Mouse (Mus musculus) midbrain, postnatal 0 days (tissue): ENCODE measurements at regions not wholly inside any gene's neighbourhood (a gene's known extent, or its start where the extent isn't known, plus 50 kb on each side); places are given as distances from the start of the nearest gene placed in this dataset.

Experiments used
- ATAC-seq: fragments of 200-750 bp; cut with Nextera tagmentation; 2 replicates; pipeline ENCODE4 v1.8.0; 2017; ENCODE audit warnings: moderate number of reproducible peaks, mild to moderate bottlenecking, moderate TSS enrichment, moderate library complexity; ENCODE audit not compliant: low FRiP score
- DNase-seq: peaks from one replicate; pipeline ENCODE4 v3.0.0-alpha.2; 2015; ENCODE audit warnings: low spot score
- H3K27ac ChIP-seq: fragments of 300-500 bp; sonication (generic); 2 replicates; pipeline ENCODE4 v1.5.1; 2014; ENCODE audit warnings: low read depth, mild to moderate bottlenecking, low read length, mixed read lengths
- H3K27me3 ChIP-seq: fragments of 300-500 bp; sonication (generic); 2 replicates; pipeline ENCODE4 v1.6.1; 2014; ENCODE audit warnings: low read length, control low read depth, mixed read lengths; ENCODE audit not compliant: insufficient read depth
- H3K36me3 ChIP-seq: fragments of 300-500 bp; sonication (generic); 2 replicates; pipeline ENCODE4 v1.6.1; 2014; ENCODE audit warnings: low read length, control low read depth, mixed read lengths; ENCODE audit not compliant: insufficient read depth
- H3K4me1 ChIP-seq: fragments of 300-500 bp; sonication (generic); 2 replicates; pipeline ENCODE4 v1.6.1; 2014; ENCODE audit warnings: mild to moderate bottlenecking, control low read depth, antibody characterized with exemption, low read length, mixed read lengths; ENCODE audit not compliant: insufficient read depth
- H3K4me2 ChIP-seq: fragments of 300-500 bp; sonication (generic); 2 replicates; pipeline ENCODE4 v1.6.1; 2014; ENCODE audit warnings: low read depth, mild to moderate bottlenecking, low read length, mixed read lengths; ENCODE audit not compliant: poor library complexity, severe bottlenecking
- H3K4me3 ChIP-seq: fragments of 300-500 bp; sonication (generic); 2 replicates; pipeline ENCODE4 v1.5.1; 2014; ENCODE audit warnings: low read depth, mild to moderate bottlenecking, low read length, moderate library complexity
- H3K9ac ChIP-seq: fragments of 300-500 bp; sonication (generic); replicated peaks from 2 replicates; pipeline ENCODE4 v1.6.1; 2014; ENCODE audit warnings: mild to moderate bottlenecking, low read length, moderate library complexity, mixed read lengths; ENCODE audit not compliant: poor library complexity, severe bottlenecking
- H3K9me3 ChIP-seq: fragments of 300-500 bp; sonication (generic); 2 replicates; pipeline ENCODE4 v1.6.1; 2016; ENCODE audit warnings: low read length, control low read depth
- CTCF ChIP-seq: IDR thresholded peaks from 2 replicates; pipeline ENCODE4 v1.5.1; 2016; ENCODE audit warnings: antibody characterized with exemption, mild to moderate bottlenecking
- WGBS: fragments of 180-500 bp; shearing (Covaris S2); extraction: QIAGEN DNeasy Blood & Tissue Kit; methylation state at CpG from one replicate; pipeline ENCODE4 v1.1.7; 2014; 5-methylcytosine and 5-hydroxymethylcytosine counted together

- H3K4me2 ChIP-seq: no peak overlapping the region
- H3K4me3 ChIP-seq: no peak overlapping the region
- TF ChIP-seq CTCF: no peak
- ATAC-seq (no peak), DNase-seq (no peak)
- no peak overlapping the region for H3K9ac ChIP-seq
- no peaks in the 10 kb centered on the region for H3K27me3 ChIP-seq
- no peak overlapping the region for H3K27ac ChIP-seq
- no peaks in the 10 kb centered on the region for H3K4me1 ChIP-seq
- no peaks in the 10 kb centered on the region for H3K9me3 ChIP-seq
- no peaks in the 10 kb centered on the region for H3K36me3 ChIP-seq
These were observed 187.1 kb downstream of the Xxylt1 start for GRCm38 (mm10) chr16:30894086-30894485.

DNA sequence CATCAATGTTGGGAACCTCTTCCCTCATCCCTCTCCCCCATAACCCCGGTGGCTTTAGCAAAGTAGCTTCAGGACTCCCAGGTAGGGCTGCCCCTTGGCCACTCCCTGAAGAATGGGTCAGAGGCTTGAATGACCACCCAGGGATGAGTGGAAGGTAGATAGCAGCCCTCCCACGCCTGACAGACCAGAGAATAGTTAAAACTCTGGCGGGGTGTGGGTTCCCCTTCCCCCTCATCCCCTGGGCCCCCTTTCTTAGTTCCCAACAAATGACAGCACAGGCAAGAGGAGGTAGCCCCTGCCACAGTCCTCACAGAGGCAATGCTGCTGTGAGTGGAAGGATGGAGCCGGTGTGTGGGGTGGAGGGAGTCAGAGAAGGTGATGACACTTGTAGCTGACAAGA, 186.2 kb downstream of the Xxylt1 start:
- WGBS: 90% methylated on average over 4 of the region's 4 CpGs
- Histone ChIP-seq H3K9ac (no peak overlapping the region), H3K27me3 (no peaks in the 10 kb centered on the region), H3K27ac (no peak overlapping the region), H3K4me1 (no peaks in the 10 kb centered on the region), H3K4me3 (no peak overlapping the region), H3K36me3 (no peaks in the 10 kb centered on the region), H3K4me2 (no peak overlapping the region), H3K9me3 (no peaks in the 10 kb centered on the region)
- TF ChIP-seq CTCF: no peak
- DNase-seq (no peak), ATAC-seq (no peak)

DNA sequence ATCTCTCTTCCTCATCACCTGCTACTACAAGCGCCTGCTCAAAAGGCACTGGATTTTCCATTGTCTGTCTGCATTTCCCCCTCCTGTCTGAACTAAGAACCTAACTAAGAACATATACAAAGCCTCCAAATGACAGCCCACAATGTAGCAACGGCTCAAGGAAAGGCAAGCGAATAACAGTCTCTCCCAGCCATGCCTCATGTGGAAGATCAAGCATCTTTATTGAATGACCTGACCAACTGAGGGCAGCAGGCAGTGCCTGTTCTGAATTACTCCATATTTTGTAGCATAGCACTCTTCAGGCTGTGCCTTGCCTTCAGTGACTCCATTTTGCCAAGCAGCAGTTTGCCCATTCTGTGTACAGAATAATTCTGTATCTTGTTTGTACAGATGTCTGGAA, 183.9 kb downstream of the Xxylt1 start:
- no peak overlapping the region for H3K4me2 ChIP-seq
- no peak for DNase-seq

GRCm38 (mm10) chr16:30900121-30900520, 181.1 kb downstream of the Xxylt1 start:
- WGBS: 82% methylated on average over 2 of the region's 2 CpGs
- Histone ChIP-seq H3K27me3 (no peaks in the 10 kb centered on the region), H3K27ac (no peak overlapping the region), H3K9ac (no peak overlapping the region), H3K36me3 (no peaks in the 10 kb centered on the region), H3K4me1 (no peaks in the 10 kb centered on the region), H3K9me3 (no peaks in the 10 kb centered on the region; the same call in 1 of the 2 replicates), H3K4me2 (no peak overlapping the region), H3K4me3 (no peak overlapping the region)
- ATAC-seq (no peak), DNase-seq (no peak)
- no peak for TF ChIP-seq CTCF

More for the DNA sequence above, 183.9 kb downstream of the Xxylt1 start:
- no peak for TF ChIP-seq CTCF
- Histone ChIP-seq H3K4me3 (no peak overlapping the region), H3K9ac (no peak overlapping the region), H3K9me3 (no peaks in the 10 kb centered on the region), H3K27ac (no peak overlapping the region), H3K36me3 (no peaks in the 10 kb centered on the region), H3K27me3 (no peaks in the 10 kb centered on the region), H3K4me1 (no peaks in the 10 kb centered on the region)
- ATAC-seq: no peak
- WGBS: 89% methylated on average over 3 of the region's 3 CpGs

GRCm38 (mm10) chr16:30901309-30901708, 179.9 kb downstream of the Xxylt1 start:
- no peak overlapping the region for H3K9ac ChIP-seq
- ATAC-seq: no peak

More at GRCm38 (mm10) chr16:30901309-30901708, 179.9 kb downstream of the Xxylt1 start:
- no peaks in the 10 kb centered on the region for H3K27me3 ChIP-seq
- H3K36me3 ChIP-seq: no peaks in the 10 kb centered on the region
- no peaks in the 10 kb centered on the region for H3K4me1 ChIP-seq
- no peak for TF ChIP-seq CTCF
- H3K4me3 ChIP-seq: no peak overlapping the region
- no peak overlapping the region for H3K4me2 ChIP-seq
- peak; percentile 28 for DNase-seq
- no peaks in the 10 kb centered on the region; the same call in 1 of the 2 replicates for H3K9me3 ChIP-seq
- no peak overlapping the region for H3K27ac ChIP-seq
